Mouse (Mus musculus) heart, embryonic 16.5 days (tissue): ENCODE results near the gene Unc119b. TPM values are rescaled to one million over a fixed set of nuclear protein-coding genes. Genes with fewer than 3 reads are reported as not detected.
"Not testable (repeated sequence)": the region's sequence is repeated elsewhere in the genome, so short reads cannot be mapped to it uniquely, and the experiment has no call there.

Source experiments
- ATAC-seq: fragments of 200-750 bp; cut with Nextera tagmentation; replicated peaks from 2 replicates; pipeline ENCODE4 v1.8.0; 2017; ENCODE audit warnings: moderate number of reproducible peaks; ENCODE audit not compliant: insufficient read depth, low FRiP score; ENCODE audit errors: extremely low read depth
- H3K27ac ChIP-seq: fragments of 300-500 bp; sonication (generic); 2 replicates; pipeline ENCODE4 v1.5.1; 2014; ENCODE audit warnings: mild to moderate bottlenecking, low read length, control low read depth, moderate library complexity
- H3K27me3 ChIP-seq: fragments of 300-500 bp; sonication (generic); 2 replicates; pipeline ENCODE4 v1.6.1; 2014; ENCODE audit warnings: low read length, mixed read lengths; ENCODE audit not compliant: control insufficient read depth, insufficient read depth
- H3K36me3 ChIP-seq: fragments of 300-500 bp; sonication (generic); 2 replicates; pipeline ENCODE4 v1.6.1; 2014; ENCODE audit not compliant: control insufficient read depth, insufficient read depth
- H3K4me1 ChIP-seq: fragments of 300-500 bp; sonication (generic); 2 replicates; pipeline ENCODE4 v1.6.1; 2014; ENCODE audit warnings: low read length, mixed read lengths; ENCODE audit not compliant: control insufficient read depth, insufficient read depth
- H3K4me2 ChIP-seq: fragments of 300-500 bp; sonication (generic); 2 replicates; pipeline ENCODE4 v1.6.1; 2014; ENCODE audit warnings: low read depth, mild to moderate bottlenecking, control low read depth, low read length
- H3K4me3 ChIP-seq: fragments of 300-500 bp; sonication (generic); 2 replicates; pipeline ENCODE4 v1.5.1; 2014; ENCODE audit warnings: mild to moderate bottlenecking, control low read depth, low read length
- H3K9ac ChIP-seq: fragments of 300-500 bp; sonication (generic); 2 replicates; pipeline ENCODE4 v1.6.1; 2014; ENCODE audit warnings: low read length, control low read depth
- H3K9me3 ChIP-seq: fragments of 300-500 bp; sonication (generic); replicated peaks from 2 replicates; pipeline ENCODE4 v1.6.1; 2016; ENCODE audit warnings: low read length; ENCODE audit not compliant: control insufficient read depth
- WGBS: fragments of 180-500 bp; shearing (Covaris S2); extraction: QIAGEN DNeasy Blood & Tissue Kit; methylation state at CpG from one replicate; pipeline ENCODE4 v1.1.7; 2014; 5-methylcytosine and 5-hydroxymethylcytosine counted together
- polyA plus RNA-seq: library from polyadenylated mRNA; unstranded; fragments of >200 nt; fragmentation: Nextera tagmentation; extraction: Ambion mirVana; gene quantifications from 2 replicates; pipeline ENCODE4 v1.2.1, GENCODE M21; 2015

Gene Unc119b
- polyA plus RNA-seq, 1 experiment from 2014 or later: 20.7 TPM

DNA sequence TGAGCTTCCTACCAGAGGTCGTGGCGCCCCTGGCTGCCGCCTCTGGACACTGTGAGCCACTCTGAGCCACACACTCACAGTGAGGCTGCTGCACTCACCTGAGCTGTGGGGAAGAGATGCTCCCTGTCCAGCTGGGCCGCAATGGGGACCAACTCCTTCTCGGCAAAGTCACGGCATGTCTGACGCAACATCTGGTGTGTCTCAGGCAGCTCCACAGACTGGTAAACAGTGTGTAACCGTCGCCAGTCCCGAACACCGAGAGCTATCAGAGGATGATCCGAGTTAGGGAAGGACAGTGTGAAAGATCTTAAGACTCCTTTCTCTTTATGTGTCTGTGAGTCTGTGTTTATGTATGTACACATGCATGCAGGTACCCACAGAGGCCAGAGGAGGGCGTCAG, 17.3 kb downstream of the Unc119b start:
- H3K4me2 ChIP-seq: no peak overlapping the region

DNA sequence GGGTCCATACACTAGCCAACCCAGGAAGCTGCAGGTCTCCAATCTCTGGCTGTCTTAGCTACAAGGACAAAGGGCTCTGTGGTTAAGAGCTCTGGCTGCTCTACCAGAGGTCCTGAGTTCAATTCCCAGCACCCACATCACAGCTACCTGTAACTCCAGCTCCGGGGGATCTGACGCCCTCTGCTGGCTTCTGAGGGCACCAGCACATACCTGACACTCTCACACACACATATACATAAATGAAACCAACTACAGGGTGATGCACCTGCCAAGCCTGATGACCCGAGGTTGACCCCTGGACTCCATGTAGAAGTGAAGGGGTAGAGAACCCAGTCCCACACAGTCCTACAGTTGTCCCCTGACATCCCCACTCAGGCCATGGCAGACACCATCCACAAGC, 18.3 kb downstream of the Unc119b start:
- Histone ChIP-seq H3K9ac (no peak overlapping the region), H3K27ac (no peak overlapping the region), H3K27me3 (no peaks in the 10 kb centered on the region), H3K4me3 (no peak overlapping the region), H3K36me3 (peaks cover 32% of the 10 kb centered on the region), H3K9me3 (no peaks in the 10 kb centered on the region), H3K4me1 (peaks cover 7% of the 10 kb centered on the region; the same call in 1 of the 2 replicates), H3K4me2 (no peak overlapping the region)
- ATAC-seq: no peak
- 87% methylated on average over 3 of the region's 3 CpGs for WGBS

More for the DNA sequence above, 17.3 kb downstream of the Unc119b start:
- Histone ChIP-seq H3K9me3 (no peaks in the 10 kb centered on the region), H3K36me3 (peaks cover 26% of the 10 kb centered on the region), H3K4me3 (no peak overlapping the region), H3K27me3 (no peaks in the 10 kb centered on the region), H3K4me1 (peaks cover 7% of the 10 kb centered on the region; the same call in 1 of the 2 replicates), H3K27ac (no peak overlapping the region), H3K9ac (no peak overlapping the region)
- WGBS: 93% methylated on average over 13 of the region's 13 CpGs
- ATAC-seq: no peak

DNA sequence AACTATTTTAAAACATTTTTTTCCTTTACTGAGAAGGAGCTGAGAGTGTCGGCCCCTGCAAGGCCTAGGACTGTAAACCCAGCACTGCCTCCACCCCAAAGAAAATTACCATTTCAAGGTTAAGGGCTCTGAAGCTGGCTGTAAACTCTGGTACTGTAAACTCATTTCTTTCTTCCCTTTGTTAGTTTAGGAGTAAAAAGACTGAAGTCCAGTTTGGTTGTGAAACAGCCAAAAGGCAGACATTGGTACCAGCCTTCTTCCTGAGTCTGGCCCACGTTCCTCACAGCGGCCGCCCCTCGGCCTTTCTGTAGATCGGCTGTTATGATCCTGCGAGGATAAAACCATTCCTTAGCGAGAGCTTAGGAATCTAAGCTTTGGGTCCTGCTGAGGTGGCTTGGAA, 20.3 kb downstream of the Unc119b start:
- no peak for ATAC-seq
- Histone ChIP-seq H3K4me1 (peaks cover 6% of the 10 kb centered on the region; the same call in 1 of the 2 replicates), H3K9ac (no peak overlapping the region), H3K4me3 (no peak overlapping the region), H3K36me3 (peaks cover 36% of the 10 kb centered on the region), H3K27ac (no peak overlapping the region), H3K4me2 (no peak overlapping the region), H3K9me3 (no peaks in the 10 kb centered on the region), H3K27me3 (no peaks in the 10 kb centered on the region)
- 97% methylated on average over 8 of the region's 8 CpGs for WGBS

DNA sequence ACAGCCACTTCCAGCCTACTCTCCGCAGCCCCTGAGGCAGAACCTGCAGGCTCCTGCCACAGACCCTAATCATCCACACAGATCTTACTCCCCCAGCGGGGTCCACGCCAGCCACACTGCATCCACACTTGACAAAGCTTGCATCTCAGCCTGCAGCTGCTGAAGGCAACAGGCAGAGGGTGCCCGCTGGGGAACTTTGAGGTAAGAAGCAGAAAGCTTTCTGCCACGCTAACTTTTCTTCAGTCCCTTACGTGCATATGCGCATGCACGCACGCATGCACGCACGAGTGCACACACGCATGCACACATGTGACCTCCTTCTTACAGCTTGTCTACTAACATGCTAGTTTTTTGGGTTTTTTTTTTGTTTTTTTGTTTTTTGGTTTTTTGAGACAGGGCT, 21.5 kb downstream of the Unc119b start:
- H3K9me3 ChIP-seq: no peaks in the 10 kb centered on the region
- no peak overlapping the region for H3K9ac ChIP-seq
- H3K4me2 ChIP-seq: no peak overlapping the region
- peaks cover 1% of the 10 kb centered on the region; the same call in 1 of the 2 replicates for H3K4me1 ChIP-seq
- peaks cover 36% of the 10 kb centered on the region for H3K36me3 ChIP-seq
- WGBS: 90% methylated on average over 12 of the region's 12 CpGs
- H3K27me3 ChIP-seq: no peaks in the 10 kb centered on the region
- H3K27ac ChIP-seq: no peak overlapping the region
- ATAC-seq: no peak
- no peak overlapping the region for H3K4me3 ChIP-seq

DNA sequence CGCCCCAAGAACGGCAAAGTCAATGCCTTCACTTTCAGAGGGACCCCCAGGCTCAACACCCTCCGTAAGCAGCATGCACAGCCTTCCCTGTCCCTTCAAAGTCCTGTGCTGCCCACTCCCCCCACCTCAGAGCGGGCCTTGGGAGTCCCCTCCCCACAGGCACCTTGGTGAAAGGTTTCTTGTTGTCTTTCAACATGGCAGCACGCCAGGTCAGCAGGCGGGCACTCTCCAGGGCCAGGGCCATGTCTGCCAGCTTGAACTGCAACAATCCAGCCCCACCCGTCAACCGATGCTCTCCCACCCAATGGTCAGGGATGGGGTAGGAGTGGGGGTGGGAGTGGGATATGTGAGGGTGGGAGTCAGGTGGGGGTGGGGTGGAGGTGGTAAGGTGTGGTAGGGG, 23.6 kb downstream of the Unc119b start:
- Histone ChIP-seq H3K27ac (no peak overlapping the region), H3K9me3 (no peaks in the 10 kb centered on the region), H3K4me1 (no peaks in the 10 kb centered on the region), H3K27me3 (no peaks in the 10 kb centered on the region), H3K4me2 (no peak overlapping the region), H3K36me3 (peaks cover 29% of the 10 kb centered on the region), H3K4me3 (no peak overlapping the region), H3K9ac (no peak overlapping the region)
- no peak for ATAC-seq
- WGBS: 86% methylated on average over 8 of the region's 8 CpGs

DNA sequence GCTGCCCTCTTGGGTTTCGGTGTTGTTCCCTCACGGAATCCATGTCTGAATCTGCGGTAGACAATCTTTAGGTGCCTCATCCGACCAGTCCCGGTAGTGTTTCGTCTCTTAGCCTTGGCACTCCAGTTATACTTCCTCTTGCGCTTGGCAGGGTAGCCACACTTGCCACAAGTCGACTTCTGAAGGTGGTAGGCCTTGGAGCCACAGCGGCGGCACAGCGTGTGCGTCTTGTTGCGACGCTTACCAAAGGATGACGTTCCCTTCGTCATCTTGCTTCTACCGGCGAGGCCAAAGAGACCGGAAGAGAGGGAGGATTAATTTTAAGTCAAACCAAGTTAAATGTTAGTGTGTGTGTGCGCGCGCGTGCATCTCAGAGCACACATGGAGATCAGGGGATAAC, 31.5 kb downstream of the Unc119b start:
- H3K27me3 ChIP-seq, ATAC-seq, H3K9ac ChIP-seq, H3K4me1 ChIP-seq, H3K4me3 ChIP-seq, H3K27ac ChIP-seq, H3K9me3 ChIP-seq, H3K4me2 ChIP-seq: not testable (repeated sequence)
- H3K36me3 ChIP-seq: peaks cover 22% of the 10 kb centered on the region
- 96% methylated on average over 23 of the region's 23 CpGs for WGBS

DNA sequence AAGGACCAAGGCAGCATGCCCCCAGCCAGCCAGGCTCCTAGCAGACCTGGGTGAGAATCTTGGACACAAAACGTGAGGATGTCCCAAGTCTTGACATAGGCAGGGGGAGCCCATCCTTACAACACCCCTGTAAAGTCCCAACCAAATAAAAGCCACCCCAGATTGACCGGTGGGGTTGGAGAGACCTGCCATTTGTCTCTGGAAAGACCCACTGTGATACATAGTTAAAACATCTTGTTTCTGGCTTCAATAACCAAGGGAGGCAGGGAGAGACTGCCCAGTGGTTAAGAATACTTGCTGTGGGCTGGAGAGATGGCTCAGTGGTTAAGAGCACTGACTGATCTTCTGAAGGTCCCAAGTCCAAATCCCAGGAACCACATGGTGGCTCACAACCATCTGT, 32.5 kb downstream of the Unc119b start:
- Histone ChIP-seq H3K4me2 (no peak overlapping the region), H3K27ac (no peak overlapping the region), H3K36me3 (peaks cover 28% of the 10 kb centered on the region), H3K4me1 (no peaks in the 10 kb centered on the region), H3K9me3 (no peaks in the 10 kb centered on the region), H3K4me3 (no peak overlapping the region), H3K9ac (no peak overlapping the region), H3K27me3 (no peaks in the 10 kb centered on the region)
- ATAC-seq: no peak
- 92% methylated on average over 2 of the region's 2 CpGs for WGBS

DNA sequence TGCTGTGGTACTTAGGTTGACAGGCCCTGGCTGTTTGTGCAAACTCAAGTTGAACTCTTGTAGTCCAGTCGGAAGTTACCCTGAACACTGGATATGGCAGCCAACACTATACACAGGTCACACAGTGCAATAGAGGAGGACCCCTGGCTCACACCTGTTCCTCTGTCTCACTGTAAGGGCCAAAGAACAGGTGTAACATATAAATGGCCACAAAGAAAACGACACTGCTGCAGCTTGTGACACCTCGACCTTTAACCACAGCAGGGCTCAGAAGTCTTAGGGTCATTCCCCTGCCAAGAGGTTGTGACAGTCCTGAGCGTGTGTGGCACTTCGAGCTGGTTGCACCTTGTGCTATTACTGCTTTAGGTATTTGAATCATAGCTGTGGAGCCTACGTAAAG, 34.3 kb downstream of the Unc119b start:
- H3K4me3 ChIP-seq: no peak overlapping the region

DNA sequence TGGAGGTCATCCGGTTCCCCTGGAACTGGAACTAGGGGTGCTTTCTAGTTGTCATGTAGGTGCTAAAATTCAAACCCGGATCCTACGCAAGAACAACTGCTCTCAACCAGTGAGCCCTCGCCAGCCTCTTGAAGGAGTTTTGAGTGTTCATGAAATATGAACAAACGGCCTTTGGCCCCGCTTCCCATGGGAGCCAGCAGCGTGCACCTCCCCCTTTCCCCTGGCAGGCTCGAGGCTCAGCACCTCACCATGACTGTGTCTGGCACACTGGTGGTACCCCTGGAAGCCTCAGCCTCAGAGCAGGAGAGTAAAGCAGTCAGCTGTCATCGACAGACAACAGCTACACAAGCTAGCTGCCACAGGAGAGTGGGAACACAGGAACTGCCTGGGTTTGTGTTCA, 34.8 kb downstream of the Unc119b start:
- 73% methylated on average over 9 of the region's 9 CpGs for WGBS
- no peak overlapping the region for H3K4me2 ChIP-seq
- no peaks in the 10 kb centered on the region for H3K9me3 ChIP-seq
- no peak overlapping the region for H3K4me3 ChIP-seq
- no peaks in the 10 kb centered on the region for H3K27me3 ChIP-seq
- 0 out of 2 replicates have a peak, but pooled peaks cover 1% of the 10 kb centered on the region for H3K4me1 ChIP-seq
- no peak overlapping the region for H3K27ac ChIP-seq
- H3K36me3 ChIP-seq: peaks cover 32% of the 10 kb centered on the region
- no peak overlapping the region for H3K9ac ChIP-seq
- no peak for ATAC-seq

More for the DNA sequence above, 34.3 kb downstream of the Unc119b start:
- H3K9me3 ChIP-seq: no peaks in the 10 kb centered on the region
- no peak for ATAC-seq
- peaks cover 28% of the 10 kb centered on the region for H3K36me3 ChIP-seq
- H3K27ac ChIP-seq: no peak overlapping the region
- H3K4me1 ChIP-seq: no peaks in the 10 kb centered on the region
- no peaks in the 10 kb centered on the region for H3K27me3 ChIP-seq
- 78% methylated on average over 6 of the region's 6 CpGs for WGBS
- H3K9ac ChIP-seq: no peak overlapping the region
- no peak overlapping the region for H3K4me2 ChIP-seq
